Mouse (Mus musculus): ENCODE results near the gene Sema4b.

DNA sequence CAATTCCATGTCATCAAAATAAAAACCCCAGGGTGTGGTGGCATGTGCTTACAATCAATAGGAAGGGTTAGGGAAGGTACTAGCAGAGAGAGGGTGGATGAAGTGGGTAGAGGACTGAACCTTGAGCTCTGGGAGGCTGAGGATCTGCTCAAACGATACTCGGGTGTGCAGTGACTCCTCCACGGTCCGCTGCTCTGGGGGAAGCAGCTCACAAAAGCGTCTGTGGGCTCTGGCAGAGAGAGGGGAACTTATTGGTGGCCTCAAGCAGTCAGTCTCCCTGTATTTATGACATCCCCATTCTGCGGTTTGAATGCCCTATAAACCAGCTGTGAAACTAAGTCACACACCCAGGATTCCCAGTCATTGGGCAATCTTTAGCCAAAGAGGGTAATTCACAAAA, 43.6 kb downstream of the Sema4b start:
- no peak for TF ChIP-seq CTCF (IDR thresholded peaks at IDR 0.05; ENCODE audit: low read depth)
- no peak for TF ChIP-seq EP300 (IDR thresholded peaks at IDR 0.05; ENCODE audit: low read depth)

Data from liver, embryonic 14.5 days (tissue).